Comparison of ENCODE assay signal across 8 mouse cellular contexts in the genomic region with DNA sequence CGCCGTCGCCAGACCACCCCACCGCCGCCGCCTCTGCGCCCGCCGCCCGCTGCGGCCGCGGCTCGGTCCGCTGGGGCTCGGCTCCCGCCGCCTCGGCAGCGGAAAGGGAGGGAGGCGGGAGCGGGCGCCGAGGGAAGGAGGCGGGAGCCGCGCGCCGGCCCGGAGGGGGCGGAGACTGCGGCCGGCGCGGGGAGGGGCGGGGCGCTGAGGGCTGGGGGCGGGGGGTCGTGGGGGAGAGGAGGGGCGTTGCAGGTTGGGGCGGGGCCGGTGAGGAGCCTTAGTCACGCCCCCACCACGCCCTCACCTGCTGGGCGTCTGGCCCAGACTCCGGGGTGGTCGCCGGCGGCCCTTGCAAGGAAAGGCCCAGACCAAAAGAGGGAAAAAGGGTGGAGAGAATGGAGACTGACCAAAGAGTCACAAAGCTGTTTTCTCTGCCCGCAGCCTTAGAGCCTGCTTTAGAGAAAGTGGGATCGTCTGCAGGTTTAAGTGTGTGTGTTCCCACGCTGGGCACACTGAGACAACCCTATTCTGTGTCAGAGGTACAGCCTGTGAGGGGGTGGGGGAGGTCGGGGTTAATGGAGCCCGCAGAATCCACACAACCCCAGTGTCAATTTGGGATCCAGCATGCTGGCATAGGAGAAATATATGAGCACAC. TPM values are rescaled to one million over a fixed set of nuclear protein-coding genes. Genes with fewer than 3 reads are reported as not detected.
DNase-seq lines count a peak whose midpoint lies in the region; ATAC-seq and TF ChIP-seq lines count a peak whose summit lies in the region.

A gene (minus strand): TSS at position 105 of the 655 bp plus-strand sequence.

- intact Hi-C loops in heart, postnatal 25 days (cut with DNase I) = loop anchor here (2.0 kb wide), 1 partner anchor 47 kb away; a partner anchor contains a TSS

- H3K36me3 ChIP-seq in erythroblast, embryonic 14.5 days (ENCODE audit: control insufficient read depth) = no peaks in the 10 kb centered on the region

- H3K27ac ChIP-seq in embryonic fibroblast, embryonic 13.5 days (ENCODE audit: insufficient read depth, low read length) = no peak within 1 kb of the TSS

- DNase-seq in adrenal gland, postnatal 14 days = peak; percentile 85
- DNase-seq in heart, postnatal 25 days (ENCODE audit: low spot score) = peak; percentile 23
- DNase-seq in large intestine, adult 2 months (ENCODE audit: low read depth, low spot score) = no peak
- DNase-seq in lung, postnatal 10 days = peak; percentile 63
- peak; percentile 56 for DNase-seq in retina, postnatal 7 days (ENCODE audit: low read depth, low spot score)

- peaks cover 34% of the 10 kb centered on the region for H3K27me3 ChIP-seq in erythroblast, embryonic 14.5 days (ENCODE audit: control insufficient read depth)

- peaks cover 13% of the 10 kb centered on the region for H3K4me1 ChIP-seq in erythroblast, embryonic 14.5 days (ENCODE audit: control insufficient read depth)
- 0 out of 2 replicates have a peak, but pooled peaks cover 4% of the 10 kb centered on the region for H3K4me1 ChIP-seq in embryonic fibroblast, embryonic 13.5 days (ENCODE audit: control insufficient read depth, insufficient read depth, low read length)

- peak within 1 kb of the TSS; percentile 64 for H3K4me3 ChIP-seq in erythroblast, embryonic 14.5 days (replicated peaks)
- peak within 1 kb of the TSS; percentile 80 for H3K4me3 ChIP-seq in embryonic fibroblast, embryonic 13.5 days (ENCODE audit: insufficient read depth, low read length)

- no peak for ATAC-seq in erythroblast, adult 5-6 weeks (replicated peaks; ENCODE audit: low FRiP score, poor library complexity, severe bottlenecking)

- H3K9me3 ChIP-seq in erythroblast, embryonic 14.5 days (ENCODE audit: control insufficient read depth, low read length) = no peaks in the 10 kb centered on the region

- TF ChIP-seq POLR2A in embryonic fibroblast, embryonic 13.5 days (IDR thresholded peaks at IDR 0.05; ENCODE audit: low read depth, low read length) = peak; percentile 56; the same call in 1 of the 2 replicates

- TF ChIP-seq CTCF in embryonic fibroblast, embryonic 13.5 days (IDR thresholded peaks at IDR 0.05; ENCODE audit: borderline replicate concordance, insufficient read depth, low read length) = no peak

- WGBS in large intestine, adult 2 months = 1% methylated on average over 48 of the region's 54 CpGs

RNA-seq across cellular contexts. Expression of the gene that starts here (rescaled TPM):
- 0.01 and 0.02 TPM in 2 replicates for polyA plus RNA-seq in erythroblast, embryonic 14.5 days (2012)
- 0.96 and 1.0 TPM in 2 replicates for total RNA-seq in erythroblast, adult 5-6 weeks (2015; ENCODE audit: low replicate concordance)
- total RNA-seq in erythroblast, adult 5-6 weeks (2017; ENCODE audit: low replicate concordance) = 0.51 and 0.70 TPM in 2 replicates
- 36.8 and 40.9 TPM in 2 replicates for total RNA-seq in adrenal gland, postnatal 14 days (2021)
- 28.2 and 29.1 TPM in 2 replicates for polyA plus RNA-seq in embryonic fibroblast, embryonic 13.5 days (2011; ENCODE audit: insufficient read length, low read depth, missing spikeins)
- total RNA-seq in heart, postnatal 25 days (2021) = 10 to 100 TPM; 10.5 to 10.6 TPM
- polyA plus RNA-seq in large intestine, adult 2 months (2012; rRNA removed) = 20.9 and 29.5 TPM in 2 replicates

Comparison
In these comparisons a context has a peak if more than half of its experiments do, and no peak if none do; other contexts are left out.
1. RNA of the gene that starts here (total RNA-seq): 36.8 to 40.9 TPM in adrenal gland, postnatal 14 days and 10.5 to 10.6 TPM in heart, postnatal 25 days; 0.51 to 1.0 TPM in erythroblast, adult 5-6 weeks; every median in the first group is over 4 times any median in the second.
2. RNA of the gene that starts here (polyA plus RNA-seq): 28.2 to 29.1 TPM in embryonic fibroblast, embryonic 13.5 days and 20.9 to 29.5 TPM in large intestine, adult 2 months; 0.01 to 0.02 TPM in erythroblast, embryonic 14.5 days; every median in the first group is over 10 times any median in the second.